Mouse (Mus musculus) T-helper 17 cell (primary cell): Measurements from ENCODE around the gene Parp16.

Experiments
- in situ Hi-C, 2 experiments: fragments of 300-600 bp; cut with MboI, MseI; formaldehyde crosslinking; loops; 1 replicate in 1 of 2; 2 replicates in 1 of 2; pipeline ENCODE4 v1.15.1; 2025; ENCODE audit warnings: high pct_unique_total_duplicates in 2 of 2

The Parp16 gene

DNA sequence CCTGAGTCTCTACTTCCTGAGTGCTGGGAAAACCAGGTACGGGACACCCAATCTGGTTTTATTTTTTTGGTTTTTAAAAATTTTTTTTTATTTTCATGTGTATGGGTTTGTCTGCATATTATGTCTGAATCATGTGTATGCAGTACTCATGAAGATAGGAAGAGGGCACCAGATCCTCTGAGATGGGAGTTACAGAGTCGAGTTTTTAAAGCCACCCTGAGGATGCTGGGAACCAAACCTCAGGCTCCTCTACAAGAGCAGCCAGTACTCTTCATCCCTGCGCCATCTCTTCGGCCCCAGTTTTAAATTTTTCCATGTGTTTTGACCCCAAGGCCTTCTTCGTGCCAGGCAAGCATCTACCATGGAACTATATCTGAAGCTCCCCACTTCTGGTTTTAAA lies 44.6 kb downstream of the Parp16 start:
- in situ Hi-C loops, result no loop called here

- in situ Hi-C loops, result no loop called here
Measured at GRCm38 (mm10) chr9:65240587-65240986, 45.4 kb downstream of the Parp16 start.

DNA sequence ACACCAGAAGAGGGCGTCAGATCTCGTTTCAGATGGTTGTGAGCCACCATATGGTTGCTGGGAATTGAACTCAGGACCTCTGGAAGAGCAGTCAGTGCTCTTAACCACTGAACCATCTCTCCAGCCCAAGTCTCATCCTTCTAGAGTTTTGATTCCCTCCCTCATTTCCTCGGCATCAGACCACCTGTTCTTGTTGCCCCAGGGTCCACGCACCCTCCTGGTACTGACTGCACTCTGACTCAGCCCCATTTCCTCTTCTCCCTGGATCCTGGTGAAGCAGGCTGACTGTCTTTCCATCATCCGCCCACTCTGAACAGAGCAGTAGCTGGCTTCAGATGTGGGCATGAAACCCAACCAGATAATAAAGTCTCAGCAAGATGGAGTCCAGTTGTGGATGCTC lies 46.8 kb downstream of the Parp16 start:
- in situ Hi-C loops, result no loop called here

DNA sequence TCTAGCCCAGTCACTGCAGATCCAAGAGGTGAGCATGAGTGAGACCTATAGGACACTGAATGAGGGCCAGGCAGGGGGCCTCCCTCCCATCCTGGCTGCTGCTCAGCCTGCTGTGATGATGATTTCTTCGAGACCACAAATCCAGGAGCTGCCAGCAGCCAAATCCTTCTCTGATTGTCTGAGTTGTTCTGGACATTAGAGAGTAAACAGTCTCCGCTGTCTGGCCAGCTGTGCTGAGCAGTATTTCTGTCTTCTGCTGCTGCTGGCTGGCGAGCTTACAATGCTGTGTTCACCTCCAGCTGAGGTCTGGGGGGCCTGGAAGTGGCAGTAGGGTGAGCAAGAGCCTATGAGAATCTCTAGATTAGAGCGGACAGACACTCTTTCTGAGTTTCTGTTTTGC lies 48.1 kb downstream of the Parp16 start:
- in situ Hi-C loops, result no loop called here

- in situ Hi-C loops, result no loop called here
Measured at GRCm38 (mm10) chr9:65244036-65244806, 49.1 kb downstream of the Parp16 start.

DNA sequence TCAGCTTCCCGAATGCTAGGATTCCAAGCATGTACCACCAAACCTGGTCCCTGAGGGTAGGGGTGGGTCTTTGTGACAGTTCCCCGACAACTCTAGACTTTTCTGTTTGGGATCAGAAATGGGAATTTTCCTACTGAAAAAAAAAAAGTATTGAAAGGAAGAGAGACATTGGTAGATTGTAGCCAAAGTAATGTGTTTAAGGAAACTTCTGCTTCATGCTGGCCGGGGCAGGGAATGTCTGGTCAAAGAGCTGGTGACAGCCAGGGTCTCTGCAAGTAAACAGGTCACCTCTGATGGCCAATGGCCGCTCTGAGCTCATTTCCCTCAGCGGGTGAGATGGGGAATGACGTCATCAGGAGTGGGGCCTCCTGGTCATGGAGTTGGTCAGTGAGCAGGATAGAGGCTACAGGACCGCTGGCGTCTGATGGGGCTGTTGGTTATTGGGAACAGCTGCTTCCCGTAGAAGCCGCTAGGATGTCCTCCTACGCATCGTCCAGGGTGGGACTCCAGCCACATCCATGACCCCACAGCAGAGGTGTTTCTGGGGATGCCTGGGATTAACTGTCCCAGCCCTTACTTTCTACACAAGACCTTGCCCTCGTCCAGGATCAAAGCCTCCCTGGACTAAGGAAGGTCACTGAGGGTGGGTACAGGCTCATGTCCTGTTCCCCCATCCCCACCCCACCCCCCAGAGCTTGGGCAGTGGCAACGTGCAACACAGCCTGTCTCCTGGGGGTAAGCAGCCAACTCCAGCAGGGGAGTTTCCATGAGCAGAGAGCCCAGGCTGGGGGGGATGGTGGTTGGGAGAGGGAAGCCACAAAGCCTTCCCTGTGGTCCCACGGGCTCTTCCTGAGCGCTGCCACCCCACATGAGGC lies 52.6 kb downstream of the Parp16 start:
- in situ Hi-C loops, result no loop called here

- in situ Hi-C loops, result no loop called here
Measured at GRCm38 (mm10) chr9:65248377-65248690, 53.2 kb downstream of the Parp16 start.

DNA sequence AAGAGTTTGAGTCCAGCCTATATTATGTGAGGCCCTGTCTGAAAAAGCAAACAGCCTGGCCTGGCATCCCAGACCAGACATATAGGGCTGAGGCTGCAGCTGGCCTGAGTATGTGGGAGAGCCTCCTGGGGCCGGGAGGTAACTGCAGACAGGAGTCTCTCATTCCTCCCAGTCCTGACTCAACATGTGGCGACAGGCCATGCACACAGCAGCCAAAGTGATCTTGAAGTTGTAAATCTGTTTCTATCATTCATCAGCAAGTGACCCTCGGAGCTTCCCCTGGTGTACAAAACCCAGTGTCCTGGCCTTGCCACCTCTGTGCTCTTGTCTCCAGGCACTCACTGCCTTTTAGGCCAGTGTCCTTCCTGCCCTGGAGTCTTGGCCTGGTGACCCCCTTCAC lies 56.9 kb downstream of the Parp16 start:
- in situ Hi-C loops, result no loop called here

GRCm38 (mm10) chr9:65255906-65256600 lies 60.9 kb downstream of the Parp16 start:
- in situ Hi-C loops, result no loop called here

GRCm38 (mm10) chr9:65257218-65257910 lies 62.2 kb downstream of the Parp16 start:
- in situ Hi-C loops, result no loop called here

GRCm38 (mm10) chr9:65259366-65259765 lies 64.2 kb downstream of the Parp16 start:
- in situ Hi-C loops, result no loop called here

GRCm38 (mm10) chr9:65261591-65262230 lies 66.6 kb downstream of the Parp16 start:
- in situ Hi-C loops, result no loop called here

GRCm38 (mm10) chr9:65262641-65263120 lies 67.5 kb downstream of the Parp16 start:
- in situ Hi-C loops, result no loop called here

GRCm38 (mm10) chr9:65264959-65265358 lies 69.8 kb downstream of the Parp16 start, which contains the start of gene Cilp:
TSS of gene Cilp (plus strand) at chr9:65265180.
- in situ Hi-C loops, result no loop called here

DNA sequence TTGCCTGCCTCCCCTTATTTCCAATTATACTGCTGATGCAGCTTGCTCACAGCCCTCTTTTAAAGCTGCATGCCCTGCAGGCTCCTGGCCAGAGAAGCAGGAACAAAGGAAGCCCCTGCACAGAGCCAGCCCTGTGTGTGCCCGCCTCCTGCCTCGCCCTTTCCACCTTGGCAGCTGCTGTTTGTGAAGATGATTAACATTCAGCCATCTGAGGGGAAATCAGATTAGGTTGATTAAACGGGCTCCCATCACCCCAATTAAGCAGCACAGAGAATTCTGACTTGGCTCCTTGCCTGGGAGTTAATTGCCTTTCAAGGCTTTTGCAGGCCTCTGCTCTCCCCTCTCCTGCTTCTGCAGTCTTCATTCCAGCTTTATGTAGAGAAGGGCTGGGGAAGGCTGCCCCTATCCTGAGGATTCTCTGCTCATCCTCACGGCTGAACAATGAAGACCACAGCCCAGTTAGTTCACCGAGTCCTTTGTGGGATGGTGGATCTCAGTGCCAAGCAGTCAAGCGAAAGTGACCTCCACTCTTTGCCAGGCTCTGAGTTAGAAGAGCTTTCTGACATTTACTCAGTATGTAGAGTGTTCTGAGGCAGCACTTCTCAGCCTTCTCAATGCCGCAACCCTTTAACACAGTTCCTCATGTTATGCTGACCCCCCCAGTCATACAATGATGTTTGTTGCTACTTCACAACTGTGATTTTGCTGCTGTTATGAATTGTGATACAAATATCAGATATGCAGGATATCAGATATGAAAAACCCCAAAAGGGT lies 72.8 kb downstream of the Parp16 start:
- in situ Hi-C loops, result no loop called here

DNA sequence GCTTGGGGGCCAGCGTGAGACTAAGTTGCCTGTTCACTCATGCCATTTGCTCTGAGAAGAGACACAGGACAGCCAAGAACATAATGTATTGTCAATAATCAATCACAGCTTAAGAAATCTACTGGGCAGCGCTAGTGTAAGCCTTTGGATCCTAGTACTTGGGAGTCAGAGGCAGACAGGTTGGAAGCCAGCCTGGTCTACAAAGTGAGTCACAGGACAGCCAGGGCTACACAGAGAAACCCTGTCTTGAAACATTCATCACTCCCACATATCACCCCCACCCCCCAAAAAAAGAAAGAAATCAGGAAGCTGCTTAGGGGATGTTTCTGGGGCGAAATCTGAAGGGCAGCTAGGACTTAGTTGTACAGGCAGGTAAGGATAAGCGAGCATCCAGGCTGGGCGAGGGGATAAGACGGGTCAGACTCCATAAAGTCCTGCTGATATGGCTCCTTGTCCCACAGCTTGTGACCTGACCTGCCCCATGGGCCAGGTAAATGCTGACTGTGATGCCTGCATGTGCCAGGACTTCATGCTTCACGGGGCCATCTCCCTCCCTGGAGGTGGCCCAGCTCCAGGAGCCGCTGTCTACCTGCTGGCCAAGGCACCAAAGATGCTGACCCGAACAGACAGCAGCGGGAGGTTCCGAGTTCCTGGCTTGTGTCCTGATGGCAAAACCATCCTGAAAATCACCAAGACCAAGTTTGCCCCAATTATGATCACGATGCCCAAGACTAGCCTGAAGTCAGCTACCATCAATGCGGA lies 78.1 kb downstream of the Parp16 start:
- in situ Hi-C loops, result no loop called here

DNA sequence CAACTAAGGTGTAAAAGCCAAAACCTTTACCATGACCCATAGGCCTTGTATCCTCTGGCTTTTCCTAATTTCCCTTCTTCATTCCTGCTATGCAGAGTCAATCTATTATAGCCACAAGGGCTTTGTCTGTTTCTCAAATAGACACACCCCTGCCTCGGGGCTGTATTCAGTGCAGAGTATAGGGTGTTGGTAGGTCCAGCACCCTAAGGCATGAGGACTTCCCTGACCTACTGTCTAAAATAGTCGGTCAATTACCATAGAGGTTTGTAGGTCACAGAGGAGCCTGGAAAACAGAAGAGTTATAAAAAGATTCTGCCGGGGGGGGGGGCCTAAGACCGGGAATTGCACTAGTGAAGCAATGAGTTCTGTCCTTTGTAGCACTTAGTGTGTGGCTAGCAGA lies 78.7 kb downstream of the Parp16 start:
- in situ Hi-C loops, result no loop called here

GRCm38 (mm10) chr9:65274851-65275250 lies 79.7 kb downstream of the Parp16 start:
- in situ Hi-C loops, result loop anchor here in 1 of 2 experiments (5.0 kb wide), 1 partner anchor 48 kb away; no protein-coding TSS in a partner anchor

DNA sequence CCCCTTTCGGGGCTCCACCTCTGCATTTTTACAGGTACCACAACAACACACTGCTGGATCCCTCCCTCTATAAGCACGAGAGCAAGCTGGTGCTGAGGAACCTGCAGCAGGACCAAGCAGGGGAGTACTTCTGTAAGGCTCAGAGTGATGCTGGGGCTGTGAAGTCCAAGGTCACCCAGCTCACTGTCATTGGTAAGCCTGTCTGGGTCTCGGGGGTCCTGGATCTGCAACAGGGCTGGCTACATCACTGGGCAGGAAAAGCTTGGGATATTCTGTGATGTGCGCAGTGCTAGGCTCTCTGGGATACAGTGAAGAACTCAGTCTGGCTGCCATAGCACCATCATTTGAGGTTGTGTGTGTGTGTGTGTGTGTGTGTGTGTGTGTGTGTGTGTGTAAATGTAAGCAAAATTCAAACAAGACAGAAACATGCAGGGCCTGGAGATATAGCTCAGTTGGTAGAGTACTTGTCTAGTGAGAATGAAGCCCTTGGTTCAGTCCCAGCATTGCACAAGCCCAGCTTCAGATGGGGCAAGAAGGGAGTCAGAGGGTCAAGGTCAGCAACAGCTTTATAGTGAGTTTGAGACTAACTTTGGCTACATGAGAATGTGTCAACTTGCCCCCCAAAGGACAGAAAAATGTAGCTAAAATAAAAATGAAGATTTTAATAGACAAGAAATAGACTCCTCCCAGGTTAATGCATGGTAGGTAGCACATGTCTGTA lies 80.8 kb downstream of the Parp16 start:
- in situ Hi-C loops, result loop anchor here in 1 of 2 experiments (5.0 kb wide), 1 partner anchor 49 kb away; no protein-coding TSS in a partner anchor
